Comparison of ENCODE assay signal across 31 mouse cellular contexts in genomic region chr17:67358541-67358940, GRCm38 (mm10). TPM values are rescaled to one million over a fixed set of nuclear protein-coding genes. Genes with fewer than 3 reads are reported as not detected.
DNase-seq lines count a peak whose midpoint lies in the region; ATAC-seq lines count a peak whose summit lies in the region.
"Had no signal": no experiment of that assay in that cellular context is flagged by ENCODE, and none has a peak within 500 bp of the region (broad histone marks: within the 10 kb centered on the region; RNA-seq: fewer than 3 reads in every experiment).

No protein-coding gene starts in this region.

- no peak overlapping the region for H3K9ac ChIP-seq in lung, embryonic 16.5 days (ENCODE audit: low read length)
- H3K9ac ChIP-seq: embryonic facial prominence, embryonic 12.5 days; forebrain, embryonic 15.5 days; heart, embryonic 13.5 days; hindbrain, embryonic 14.5 days; liver, embryonic 12.5 days; liver, postnatal 0 days; stomach, embryonic 15.5 days had no signal

- peaks cover 24% of the 10 kb centered on the region for H3K27me3 ChIP-seq in megakaryocyte, embryonic 14.5 days (replicated peaks)
- peaks cover 2% of the 10 kb centered on the region; the same call in 1 of the 2 replicates for H3K27me3 ChIP-seq in lung, embryonic 16.5 days (ENCODE audit: control insufficient read depth, insufficient read depth, low read depth, low read length)
- H3K27me3 ChIP-seq: heart, embryonic 13.5 days; Patski; stomach, embryonic 15.5 days had no signal

- no peak for ATAC-seq in megakaryocyte, adult 5-6 weeks (ENCODE audit: poor library complexity, severe bottlenecking)
- ATAC-seq in lung, embryonic 16.5 days (ENCODE audit: low read depth): peak; percentile 21; the same call in 1 of the 2 replicates
- ATAC-seq: forebrain, embryonic 15.5 days; intestine, postnatal 0 days; liver, embryonic 12.5 days; liver, postnatal 0 days; Patski had no signal

- DNase-seq in lung, postnatal 36 days: peak; percentile 62
- no peak for DNase-seq in right cerebral cortex, postnatal 36 days (ENCODE audit: low spot score in 2 of 2)
- DNase-seq in gastrocnemius, postnatal 4 days (ENCODE audit: low spot score in 2 of 2): no peak
- no peak for DNase-seq in kidney, postnatal 36 days
- DNase-seq: adrenal gland, postnatal 25 days; cerebellum, adult 2 months; cerebellum, postnatal 36 days; heart, postnatal 10 days; kidney, adult 9 months; kidney, postnatal 10 days; liver, postnatal 0 days; midbrain, embryonic 14.5 days; retina, postnatal 1 day; right cerebral cortex, postnatal 14 days; thymus, postnatal 14 days had no signal

- no peak overlapping the region; the same call in 1 of the 2 replicates for H3K27ac ChIP-seq in lung, embryonic 16.5 days (ENCODE audit: low read length)
- H3K27ac ChIP-seq: embryonic facial prominence, embryonic 12.5 days; forebrain, embryonic 10.5 days; forebrain, embryonic 15.5 days; heart, embryonic 13.5 days; hindbrain, embryonic 14.5 days; left cerebral cortex, adult 2 months; liver, embryonic 12.5 days; stomach, embryonic 15.5 days had no signal

- H3K4me1 ChIP-seq in megakaryocyte, embryonic 14.5 days: peaks cover 14% of the 10 kb centered on the region
- H3K4me1 ChIP-seq in lung, embryonic 16.5 days (replicated peaks; ENCODE audit: control insufficient read depth, insufficient read depth, low read length): peaks cover 8% of the 10 kb centered on the region
- H3K4me1 ChIP-seq: embryonic facial prominence, embryonic 12.5 days; liver, embryonic 12.5 days; stomach, embryonic 15.5 days had no signal

- WGBS in lung, embryonic 16.5 days: 55% methylated on average over 7 of the region's 7 CpGs

- peaks cover 38% of the 10 kb centered on the region for H3K9me3 ChIP-seq in megakaryocyte, embryonic 14.5 days
- no peaks in the 10 kb centered on the region for H3K9me3 ChIP-seq in lung, embryonic 16.5 days (ENCODE audit: control insufficient read depth, low read length)
- H3K9me3 ChIP-seq: embryonic facial prominence, embryonic 12.5 days; forebrain, embryonic 10.5 days; forebrain, embryonic 15.5 days; heart, embryonic 13.5 days; liver, embryonic 12.5 days; stomach, embryonic 15.5 days had no signal

- no peaks in the 10 kb centered on the region for H3K36me3 ChIP-seq in megakaryocyte, embryonic 14.5 days (replicated peaks; ENCODE audit: low read length)
- H3K36me3 ChIP-seq in lung, embryonic 16.5 days (ENCODE audit: control insufficient read depth, insufficient read depth, low read length): no peaks in the 10 kb centered on the region
- H3K36me3 ChIP-seq: embryonic facial prominence, embryonic 12.5 days; forebrain, embryonic 10.5 days; forebrain, embryonic 15.5 days; heart, embryonic 13.5 days; liver, embryonic 12.5 days; stomach, embryonic 15.5 days had no signal

- H3K4me2 ChIP-seq in lung, embryonic 16.5 days (ENCODE audit: low read depth, low read length): no peak overlapping the region
- H3K4me2 ChIP-seq: embryonic facial prominence, embryonic 12.5 days; forebrain, embryonic 15.5 days; heart, embryonic 13.5 days; hindbrain, embryonic 14.5 days; liver, embryonic 12.5 days; stomach, embryonic 15.5 days had no signal

- H3K4me3 ChIP-seq in megakaryocyte, embryonic 14.5 days (replicated peaks): peak overlapping the region; percentile 33
- no peak overlapping the region for H3K4me3 ChIP-seq in lung, embryonic 16.5 days (ENCODE audit: low read length)
- H3K4me3 ChIP-seq: embryonic facial prominence, embryonic 12.5 days; forebrain, embryonic 10.5 days; forebrain, embryonic 15.5 days; heart, embryonic 13.5 days; left cerebral cortex, adult 2 months; liver, embryonic 12.5 days; stomach, embryonic 15.5 days had no signal

RNA-seq across cellular contexts. Expression of gene Ptprm, which starts 4.3 kb away (rescaled TPM):
- not detected in 2 replicates for polyA plus RNA-seq in megakaryocyte, embryonic 14.5 days (2012; ENCODE audit: insufficient read depth, low replicate concordance)
- total RNA-seq in megakaryocyte, adult 5-6 weeks (2015): 0.14 TPM in 1 of 2 replicates, not detected in the other
- total RNA-seq in megakaryocyte, adult 5-6 weeks (2017): 0.04 and 0.22 TPM in 2 replicates
- polyA plus RNA-seq in lung, embryonic 16.5 days (2015; fragmentation: Nextera tagmentation; extraction: Ambion mirVana): 45.7 and 47.0 TPM in 2 replicates
- total RNA-seq in gastrocnemius, postnatal 4 days (2021): 10 to 100 TPM; 54.5 to 60.0 TPM
- total RNA-seq: hematopoietic stem cell, adult 5-6 weeks; MEL; monocyte, adult 5-6 weeks had no signal

Comparison
In these comparisons a context has a peak if more than half of its experiments do, and no peak if none do; other contexts are left out.
1. RNA of gene Ptprm, which starts 4.3 kb away (total RNA-seq): 54.5 to 60.0 TPM in gastrocnemius, postnatal 4 days; 0.04 to 0.22 TPM in megakaryocyte, adult 5-6 weeks; every median in the first group is over 10 times any median in the second.